Mouse (Mus musculus) MEL (cell line): Measurements from ENCODE around the gene Itpr1. TPM values are rescaled to one million over a fixed set of nuclear protein-coding genes. Genes with fewer than 3 reads are reported as not detected.

ENCODE experiments used
- DNase-seq: peaks from one replicate; pipeline ENCODE4 v3.0.0; 2011; ENCODE audit warnings: low read depth, low spot score
- H3K27ac ChIP-seq: 2 replicates; pipeline ENCODE4 v1.5.1; 2012; ENCODE audit warnings: low read depth, mild to moderate bottlenecking, control low read depth, low read length, moderate library complexity; ENCODE audit not compliant: control insufficient read depth
- H3K27me3 ChIP-seq, 2 experiments: fragments of 150-350 bp in 1 of 2; sonication (generic) in 1 of 2; 2 replicates each; pipeline ENCODE4 v1.6.1; 2012; ENCODE audit warnings: low read length in 2 of 2, mild to moderate bottlenecking in 2 of 2, improper control_type of control experiment in 1 of 2, moderate library complexity in 1 of 2; ENCODE audit not compliant: insufficient read depth in 2 of 2, control insufficient read depth in 1 of 2
- H3K36me3 ChIP-seq, 2 experiments: 2 replicates each; pipeline ENCODE4 v1.6.1; 2012 to 2014; ENCODE audit warnings: low read length in 2 of 2, improper control_type of control experiment in 1 of 2, inconsistent platforms in 1 of 2, mild to moderate bottlenecking in 1 of 2; ENCODE audit not compliant: insufficient read depth in 2 of 2, control insufficient read depth in 1 of 2
- H3K4me1 ChIP-seq, 2 experiments: fragments of 150-350 bp in 1 of 2; sonication (generic) in 1 of 2; 2 replicates each; pipeline ENCODE4 v1.6.1; 2012; ENCODE audit warnings: low read length in 2 of 2, improper control_type of control experiment in 1 of 2, mild to moderate bottlenecking in 1 of 2; ENCODE audit not compliant: insufficient read depth in 2 of 2, control insufficient read depth in 1 of 2
- H3K4me3 ChIP-seq, 2 experiments: fragments of 150-350 bp in 1 of 2; sonication (generic) in 1 of 2; 2 replicates each; pipeline ENCODE4 v1.5.1; 2012; ENCODE audit warnings: low read depth in 2 of 2, low read length in 2 of 2, mild to moderate bottlenecking in 2 of 2, moderate library complexity in 2 of 2, control low read depth in 1 of 2, improper control_type of control experiment in 1 of 2; ENCODE audit not compliant: control insufficient read depth in 1 of 2, insufficient read depth in 1 of 2
- H3K79me2 ChIP-seq: 2 replicates; pipeline ENCODE4 v1.6.1; 2012; ENCODE audit warnings: mild to moderate bottlenecking, low read length, moderate library complexity; ENCODE audit not compliant: control insufficient read depth, poor library complexity, insufficient read depth
- H3K9ac ChIP-seq: 2 replicates; pipeline ENCODE4 v1.6.1; 2012; ENCODE audit warnings: low read depth, mild to moderate bottlenecking, control low read depth, low read length, moderate library complexity; ENCODE audit not compliant: control insufficient read depth, poor library complexity, severe bottlenecking
- H3K9me3 ChIP-seq: fragments of 150-350 bp; sonication (generic); replicated peaks from 2 replicates; pipeline ENCODE4 v1.6.1; 2012; ENCODE audit warnings: mild to moderate bottlenecking, low read length, improper control_type of control experiment, moderate library complexity; ENCODE audit not compliant: insufficient read depth
- BHLHE40 ChIP-seq: IDR thresholded peaks from 2 replicates; pipeline ENCODE4 v1.6.1; 2012; ENCODE audit warnings: low read depth, mild to moderate bottlenecking, inconsistent platforms, low read length, improper control_type of control experiment, borderline replicate concordance
- CHD1 ChIP-seq: IDR thresholded peaks from 2 replicates; pipeline ENCODE4 v1.6.1; 2012; ENCODE audit warnings: low read depth, mild to moderate bottlenecking, inconsistent platforms, low read length, improper control_type of control experiment
- CHD2 ChIP-seq: IDR thresholded peaks from 2 replicates; pipeline ENCODE4 v1.6.1; 2011; ENCODE audit warnings: low read length, improper control_type of control experiment
- E2F4 ChIP-seq: IDR thresholded peaks from 2 replicates; pipeline ENCODE4 v1.6.1; 2011; ENCODE audit warnings: low read depth, low read length, improper control_type of control experiment, borderline replicate concordance
- ELF1 ChIP-seq: IDR thresholded peaks from 2 replicates; pipeline ENCODE4 v1.6.1; 2014; ENCODE audit warnings: low read depth, mild to moderate bottlenecking, inconsistent platforms, low read length, improper control_type of control experiment, moderate library complexity
- ETS1 ChIP-seq: IDR thresholded peaks from 2 replicates; pipeline ENCODE4 v1.6.1; 2012; ENCODE audit warnings: low read depth, mild to moderate bottlenecking, inconsistent platforms, low read length, improper control_type of control experiment, moderate library complexity
- KAT2A ChIP-seq: conservative IDR thresholded peaks from 2 replicates; pipeline ENCODE4 v1.6.1; 2012; ENCODE audit warnings: low read depth, low read length, improper control_type of control experiment, inconsistent platforms
- MAFK ChIP-seq: IDR thresholded peaks from 2 replicates; pipeline ENCODE4 v1.6.1; 2011; ENCODE audit warnings: low read depth, mild to moderate bottlenecking, low read length, improper control_type of control experiment, borderline replicate concordance
- MAX ChIP-seq: IDR thresholded peaks from 2 replicates; pipeline ENCODE4 v1.6.1; 2011; ENCODE audit warnings: low read length, improper control_type of control experiment
- MAZ ChIP-seq: IDR thresholded peaks from 2 replicates; pipeline ENCODE4 v1.6.1; 2012; ENCODE audit warnings: low read depth, mild to moderate bottlenecking, inconsistent platforms, low read length, improper control_type of control experiment
- MEF2A ChIP-seq: IDR thresholded peaks from 2 replicates; pipeline ENCODE4 v1.6.1; 2014; ENCODE audit warnings: low read depth, mild to moderate bottlenecking, inconsistent platforms, low read length, improper control_type of control experiment; ENCODE audit not compliant: poor library complexity, insufficient replicate concordance, severe bottlenecking; ENCODE audit errors: extremely low read depth
- MXI1 ChIP-seq: IDR thresholded peaks from 2 replicates; pipeline ENCODE4 v1.6.1; 2011; ENCODE audit warnings: mild to moderate bottlenecking, low read depth, low read length, improper control_type of control experiment
- MYB ChIP-seq: IDR thresholded peaks from 2 replicates; pipeline ENCODE4 v1.6.1; 2011; ENCODE audit warnings: mild to moderate bottlenecking, low read depth, low read length, improper control_type of control experiment
- NELFE ChIP-seq: IDR thresholded peaks from 2 replicates; pipeline ENCODE4 v1.6.1; 2011; ENCODE audit warnings: low read depth, low read length, improper control_type of control experiment
- POLR2A ChIP-seq, 2 experiments: IDR thresholded peaks; 2 replicates each; pipeline ENCODE4 v1.6.1; 2011 to 2012; ENCODE audit warnings: low read length in 2 of 2, mild to moderate bottlenecking in 2 of 2, control low read depth in 1 of 2, improper control_type of control experiment in 1 of 2, low read depth in 1 of 2, moderate library complexity in 1 of 2; ENCODE audit not compliant: control insufficient read depth in 1 of 2, insufficient read depth in 1 of 2, poor library complexity in 1 of 2
- POLR2AphosphoS5 ChIP-seq: IDR thresholded peaks from 2 replicates; pipeline ENCODE4 v1.6.1; 2012; ENCODE audit warnings: low read depth, borderline replicate concordance, mild to moderate bottlenecking, inconsistent platforms, low read length, moderate library complexity, mixed read lengths
- RAD21 ChIP-seq: IDR thresholded peaks from 2 replicates; pipeline ENCODE4 v1.6.1; 2011; ENCODE audit warnings: mild to moderate bottlenecking, low read depth, low read length, improper control_type of control experiment
- SMC3 ChIP-seq: IDR thresholded peaks from 2 replicates; pipeline ENCODE4 v1.6.1; 2011; ENCODE audit warnings: low read depth, low read length, improper control_type of control experiment
- TAL1 ChIP-seq: IDR thresholded peaks from 2 replicates; pipeline ENCODE4 v1.6.1; 2012; ENCODE audit warnings: mild to moderate bottlenecking, inconsistent platforms, low read length, moderate library complexity, mixed read lengths
- TBP ChIP-seq: IDR thresholded peaks from 2 replicates; pipeline ENCODE4 v1.8.0; 2011; ENCODE audit warnings: low read depth, low read length, improper control_type of control experiment
- TCF12 ChIP-seq: IDR thresholded peaks from 2 replicates; pipeline ENCODE4 v1.6.1; 2014; ENCODE audit warnings: low read depth, mild to moderate bottlenecking, inconsistent platforms, low read length, improper control_type of control experiment, moderate library complexity
- UBTF ChIP-seq: IDR thresholded peaks from 2 replicates; pipeline ENCODE4 v1.6.1; 2012; ENCODE audit warnings: low read depth, mild to moderate bottlenecking, inconsistent platforms, low read length, improper control_type of control experiment, moderate library complexity, borderline replicate concordance; ENCODE audit not compliant: insufficient read depth
- ZKSCAN1 ChIP-seq: IDR thresholded peaks from 2 replicates; pipeline ENCODE4 v1.6.1; 2012; ENCODE audit warnings: low read depth, mild to moderate bottlenecking, inconsistent platforms, low read length, improper control_type of control experiment, moderate library complexity
- ZMIZ1 ChIP-seq: IDR thresholded peaks from 2 replicates; pipeline ENCODE4 v1.6.1; 2012; ENCODE audit warnings: low read depth, mild to moderate bottlenecking, inconsistent platforms, low read length, improper control_type of control experiment, moderate library complexity
- polyA plus RNA-seq, 2 experiments: library from polyadenylated mRNA; stranded (reverse) in 1 of 2; unstranded in 1 of 2; fragments of >175 nt in 1 of 2; fragments of >200 nt in 1 of 2; gene quantifications; 2 replicates each; pipeline versions ENCODE4 v1.2.1 to v1.2.4; 2012; ENCODE audit warnings: low replicate concordance in 2 of 2, low read depth in 1 of 2; ENCODE audit not compliant: insufficient read length in 2 of 2, insufficient read depth in 1 of 2, missing spikeins in 1 of 2
- total RNA-seq: library from RNA; depleted of rRNA; stranded (reverse); fragments of 300-350 nt; gene quantifications from 2 replicates; pipeline ENCODE4 v1.2.3, GENCODE M21; 2012

Gene Itpr1
- total and polyA plus RNA-seq, 3 experiments, result 15.6 to 19.0 TPM; not detected in 1

- H3K27me3 ChIP-seq, result no peaks in the 10 kb centered on the region
- no peak overlapping the region for H3K9ac ChIP-seq
- no peak overlapping the region for H3K4me3 ChIP-seq
- H3K79me2 ChIP-seq, result no peaks in the 10 kb centered on the region
- TF ChIP-seq POLR2A (IDR thresholded peaks at IDR 0.05; ENCODE audit: control insufficient read depth in 1 of 2, insufficient read depth in 1 of 2, low read depth in 1 of 2, low read length in 2 of 2, poor library complexity in 1 of 2) (no peak), ZKSCAN1 (no peak), CHD1 (no peak), E2F4 (no peak), MAX (no peak), MEF2A (no peak), BHLHE40 (no peak), ELF1 (no peak)
- H3K36me3 ChIP-seq, result no peaks in the 10 kb centered on the region; a peak in 1 of 4 replicates
- no peak for DNase-seq
- no peaks in the 10 kb centered on the region for H3K4me1 ChIP-seq
- no peak overlapping the region for H3K27ac ChIP-seq
- no peaks in the 10 kb centered on the region for H3K9me3 ChIP-seq
These were observed 27.1 kb downstream of the Itpr1 start for GRCm38 (mm10) chr6:108240004-108240403.

DNA sequence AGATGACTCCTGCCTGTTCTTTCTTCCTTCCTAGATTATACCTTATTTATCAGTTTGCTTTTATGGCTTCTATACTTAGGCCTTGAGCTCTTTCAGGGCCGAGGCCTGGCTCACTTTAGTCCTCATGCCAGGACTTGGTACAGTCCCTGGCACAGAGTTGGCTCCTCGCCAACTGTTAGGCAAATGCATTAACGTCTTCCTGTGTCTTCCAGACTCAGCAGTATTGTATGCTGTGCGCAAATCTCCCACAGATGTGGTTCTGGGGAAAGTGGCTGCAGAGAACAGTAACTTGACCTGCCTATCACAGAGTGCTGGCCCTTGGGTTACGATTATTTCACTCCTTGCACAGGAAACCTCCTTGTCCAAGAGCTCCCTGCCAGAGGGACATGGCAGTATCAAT lies 27.9 kb downstream of the Itpr1 start:
- TF ChIP-seq CHD2 (no peak), ZMIZ1 (no peak), BHLHE40 (no peak), RAD21 (no peak), MAFK (no peak), MXI1 (no peak), E2F4 (no peak), ELF1 (no peak), CHD1 (no peak), KAT2A (no peak), MEF2A (no peak), MYB (no peak)
- Histone ChIP-seq H3K4me3 (no peak overlapping the region), H3K27me3 (no peaks in the 10 kb centered on the region), H3K36me3 (no peaks in the 10 kb centered on the region; a peak in 1 of 4 replicates), H3K9me3 (no peaks in the 10 kb centered on the region), H3K27ac (no peak overlapping the region), H3K79me2 (peaks cover 1% of the 10 kb centered on the region; the same call in 1 of the 2 replicates), H3K4me1 (no peaks in the 10 kb centered on the region), H3K9ac (no peak overlapping the region)
- no peak for DNase-seq

DNA sequence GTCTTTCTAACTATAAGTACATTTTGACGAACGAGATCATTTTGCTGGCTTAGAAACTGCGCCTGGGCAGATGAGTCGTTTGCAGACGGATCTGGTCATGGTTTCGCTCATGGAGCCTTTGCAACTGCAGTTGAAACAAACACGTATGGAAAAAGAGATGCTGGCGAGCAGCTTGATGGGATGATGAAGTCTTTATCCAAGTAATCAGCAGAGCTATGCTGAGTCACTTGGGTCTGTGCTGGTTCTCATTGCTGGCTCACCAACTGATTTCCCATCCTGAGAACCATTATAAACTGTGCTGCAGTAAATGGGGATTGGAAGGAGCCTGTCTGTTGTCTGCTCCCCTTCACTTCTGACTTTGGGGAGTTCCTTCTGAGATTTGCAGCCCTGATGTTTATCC lies 31.7 kb downstream of the Itpr1 start:
- no peak overlapping the region for H3K9ac ChIP-seq
- H3K27ac ChIP-seq, result no peak overlapping the region
- no peaks in the 10 kb centered on the region for H3K9me3 ChIP-seq
- H3K4me3 ChIP-seq, result no peak overlapping the region
- peaks cover 1% of the 10 kb centered on the region; the same call in 1 of the 2 replicates for H3K79me2 ChIP-seq
- H3K36me3 ChIP-seq, result peaks cover 0 to 9% of the 10 kb centered on the region in 2 experiments; a peak in 3 of 4 replicates
- no peak for DNase-seq
- TF ChIP-seq POLR2AphosphoS5 (no peak), UBTF (no peak), RAD21 (no peak), CHD1 (no peak), MEF2A (no peak), TAL1 (no peak), TCF12 (no peak), E2F4 (no peak), MXI1 (no peak), MAZ (no peak), NELFE (no peak), SMC3 (no peak), ETS1 (no peak), TBP (no peak), BHLHE40 (no peak), MAX (no peak)
- peaks cover 5 to 6% of the 10 kb centered on the region in 2 experiments; a peak in 2 of 4 replicates for H3K4me1 ChIP-seq
- no peaks in the 10 kb centered on the region for H3K27me3 ChIP-seq
